Mouse (Mus musculus): Measurements from ENCODE around the gene Serpina1e. TPM values are rescaled to one million over a fixed set of nuclear protein-coding genes. Genes with fewer than 3 reads are reported as not detected.

Serpina1e gene
- polyA plus RNA-seq (2012; rRNA removed), result 147 and 187 TPM in 2 replicates

GRCm38 (mm10) chr12:103958798-103959197 is at the start of gene Serpina1e:
Serpina1e (minus strand) TSS chr12:103958975.

GRCm38 (mm10) chr12:103989857-103990256 is 31.1 kb upstream of the Serpina1e start, which contains the start of gene Serpina11:
Serpina11 (minus strand) TSS chr12:103989957.

GRCm38 (mm10) chr12:103904837-103905340 is 53.9 kb downstream of the Serpina1e start, which contains the start of gene Serpina1c:
Serpina1c (minus strand) TSS chr12:103904887.

Other genes starting within 250 kb of the Serpina1e start
- 148 and 176 TPM in 2 replicates for gene Serpina1d, start 185.4 kb downstream of the Serpina1e start, polyA plus RNA-seq (2012; rRNA removed)
- gene Serpina1b, start 128.6 kb downstream of the Serpina1e start, polyA plus RNA-seq (2012; rRNA removed), result 761 and 786 TPM in 2 replicates
- gene Serpina1a, start 95.4 kb downstream of the Serpina1e start, polyA plus RNA-seq (2012; rRNA removed), result 440 and 515 TPM in 2 replicates
- 147 and 183 TPM in 2 replicates for gene Serpina1c, start 54.1 kb downstream of the Serpina1e start, polyA plus RNA-seq (2012; rRNA removed)
- 6.6 and 8.5 TPM in 2 replicates for gene Serpina11, start 31.0 kb upstream of the Serpina1e start, polyA plus RNA-seq (2012; rRNA removed)
- not detected in 2 replicates for gene Serpina9, start 54.8 kb upstream of the Serpina1e start, polyA plus RNA-seq (2012; rRNA removed)
- gene Serpina12, start 85.5 kb upstream of the Serpina1e start, polyA plus RNA-seq (2012; rRNA removed), result 0.01 TPM in 2 replicates
- 0.10 and 0.15 TPM in 2 replicates for gene Serpina5, start 142.1 kb upstream of the Serpina1e start, polyA plus RNA-seq (2012; rRNA removed)
- not detected in 2 replicates for gene Serpina3a, start 153.7 kb upstream of the Serpina1e start, polyA plus RNA-seq (2012; rRNA removed)
- 0.10 TPM in 2 replicates for gene Serpina3b, start 169.0 kb upstream of the Serpina1e start, polyA plus RNA-seq (2012; rRNA removed)
- 0.01 TPM in 1 of 2 replicates, not detected in the other for gene Serpina3c, start 194.9 kb upstream of the Serpina1e start, polyA plus RNA-seq (2012; rRNA removed)

Data from liver, embryonic 14 days (tissue).